Mouse (Mus musculus) C2C12 (cell line): ENCODE data around the gene Saysd1. TPM values are rescaled to one million over a fixed set of nuclear protein-coding genes. Genes with fewer than 3 reads are reported as not detected.

Experiments used
- H3K27me3 ChIP-seq: one replicate; pipeline ENCODE4 v1.6.1; 2011; ENCODE audit not compliant: control insufficient read depth, insufficient read depth, insufficient read length
- H3K36me3 ChIP-seq: one replicate; pipeline ENCODE4 v1.6.1; 2011; ENCODE audit not compliant: control insufficient read depth, insufficient read depth
- H3K4me3 ChIP-seq: one replicate; pipeline ENCODE4 v1.5.1; 2011; ENCODE audit warnings: mild to moderate bottlenecking, control low read depth; ENCODE audit not compliant: poor library complexity, insufficient read depth, severe bottlenecking
- H3K79me2 ChIP-seq: one replicate; pipeline ENCODE4 v1.6.1; 2011; ENCODE audit not compliant: control insufficient read depth, insufficient read depth
- H3K79me3 ChIP-seq: one replicate; pipeline ENCODE4 v1.6.1; 2011; ENCODE audit warnings: low read depth, control low read depth
- H3ac ChIP-seq: one replicate; pipeline ENCODE3; 2011; ENCODE audit warnings: low read depth; ENCODE audit not compliant: control insufficient read depth, insufficient read length
- CEBPB ChIP-seq: IDR thresholded peaks from one replicate; pipeline ENCODE4 v1.6.1; 2011; ENCODE audit warnings: low read depth, mild to moderate bottlenecking, control low read depth, moderate library complexity
- CTCF ChIP-seq: IDR thresholded peaks from one replicate; pipeline ENCODE4 v1.5.1; 2011; ENCODE audit not compliant: control insufficient read depth, insufficient read depth, insufficient read length
- FOSL1 ChIP-seq: IDR thresholded peaks from one replicate; pipeline ENCODE4 v1.8.0; 2011; ENCODE audit warnings: mild to moderate bottlenecking, low read length; ENCODE audit not compliant: poor library complexity, insufficient read depth, severe bottlenecking
- MAX ChIP-seq: IDR thresholded peaks from one replicate; pipeline ENCODE4 v1.6.1; 2011; ENCODE audit warnings: mild to moderate bottlenecking, control low read depth
- MYOD1 ChIP-seq: IDR thresholded peaks from one replicate; pipeline ENCODE4 v1.6.1; 2011; ENCODE audit warnings: low read depth; ENCODE audit not compliant: control insufficient read depth, insufficient read length
- MYOG ChIP-seq: IDR thresholded peaks from one replicate; pipeline ENCODE4 v1.6.1; 2011; ENCODE audit not compliant: control insufficient read depth, insufficient read length; ENCODE audit errors: extremely low read depth
- USF1 ChIP-seq: IDR thresholded peaks from one replicate; pipeline ENCODE4 v1.6.1; 2011; ENCODE audit warnings: low read depth, mild to moderate bottlenecking, control low read depth, moderate library complexity
- polyA plus RNA-seq: library from polyadenylated mRNA; unstranded; fragments of >200 nt; fragmentation: generic; extraction: Trizol; gene quantifications from one replicate; pipeline ENCODE4 v1.2.1, GENCODE M21; 2012; ENCODE audit warnings: missing spikeins

Gene Saysd1
- polyA plus RNA-seq, 1 experiment, result 8.0 TPM

DNA sequence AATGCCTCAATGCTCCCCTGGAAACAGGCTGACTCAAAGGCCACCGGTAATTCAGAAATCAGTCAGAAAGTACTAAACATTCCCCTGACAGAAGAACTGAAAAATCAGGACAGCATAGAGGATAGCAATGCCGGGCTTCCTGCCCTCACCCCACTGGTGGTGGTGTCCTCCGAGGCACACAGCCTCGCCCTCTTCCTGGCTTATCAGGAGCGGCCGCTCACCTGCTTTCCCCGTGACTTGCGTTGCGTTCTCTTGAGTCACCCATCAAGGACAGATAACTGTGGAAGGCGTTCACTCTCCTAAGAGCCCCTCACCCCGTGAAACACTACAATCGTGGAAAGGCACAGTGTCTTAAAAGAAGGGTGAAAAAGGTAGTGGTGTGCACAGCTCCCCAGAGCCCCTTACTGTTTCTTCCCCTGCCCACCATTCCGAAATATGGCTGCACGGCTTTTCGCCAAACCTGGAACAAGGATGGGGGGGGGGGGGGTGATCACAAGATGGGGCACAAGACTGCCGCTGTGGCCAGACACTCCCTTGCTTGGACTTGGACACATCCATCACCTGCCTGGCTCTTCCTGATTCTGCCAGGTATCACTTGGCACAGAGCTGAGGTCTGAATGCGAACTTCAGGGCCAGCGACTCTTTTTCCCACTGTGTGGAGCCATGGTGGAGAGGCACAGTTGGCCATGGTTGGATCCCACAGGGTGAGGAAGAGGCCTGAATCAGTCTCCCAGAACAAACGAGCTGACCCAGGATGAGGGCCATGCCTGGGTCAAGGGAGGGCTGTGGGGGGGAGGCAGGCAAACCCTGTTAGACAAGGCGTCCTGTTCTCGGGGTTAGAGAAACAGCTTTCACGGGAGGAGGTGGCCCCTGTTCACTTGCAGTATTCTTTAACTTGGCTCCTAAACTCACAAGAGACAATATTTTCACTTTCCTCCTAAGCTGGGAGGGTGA is 11.1 kb upstream of the Saysd1 start:
- Histone ChIP-seq H3ac (no peak overlapping the region), H3K79me3 (peaks cover 36% of the 10 kb centered on the region), H3K4me3 (no peak overlapping the region), H3K36me3 (peaks cover 13% of the 10 kb centered on the region), H3K27me3 (no peaks in the 10 kb centered on the region), H3K79me2 (peaks cover 75% of the 10 kb centered on the region)
- TF ChIP-seq MAX, result no peak
- no peak for TF ChIP-seq CTCF
- no peak for TF ChIP-seq FOSL1
- no peak for TF ChIP-seq CEBPB
- TF ChIP-seq MYOD1, result no peak
- no peak for TF ChIP-seq USF1

DNA sequence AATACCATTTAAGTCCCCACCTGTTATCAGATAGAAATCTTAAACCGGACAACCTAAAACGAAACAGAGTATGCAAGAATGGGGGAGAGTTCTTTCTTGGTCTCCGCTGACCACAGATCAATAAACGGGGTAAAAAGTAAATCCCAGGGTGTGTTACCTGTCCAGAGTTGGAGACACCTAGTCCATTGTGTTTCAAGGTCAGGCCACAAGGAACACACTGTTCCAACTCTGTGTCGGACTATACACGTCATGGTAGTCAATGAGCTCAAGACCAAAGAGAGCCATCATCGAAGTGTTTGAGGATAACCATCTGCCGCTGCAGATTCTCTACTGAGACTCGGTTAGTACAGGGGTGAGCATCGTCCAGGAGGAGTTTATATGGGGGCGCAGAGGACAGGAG is 10.2 kb upstream of the Saysd1 start:
- TF ChIP-seq MYOD1 (no peak), CTCF (no peak), MAX (no peak), CEBPB (no peak), FOSL1 (no peak), MYOG (no peak), USF1 (no peak)
- Histone ChIP-seq H3K36me3 (peaks cover 21% of the 10 kb centered on the region), H3K79me3 (peaks cover 27% of the 10 kb centered on the region), H3ac (no peak overlapping the region), H3K79me2 (peaks cover 66% of the 10 kb centered on the region), H3K27me3 (no peaks in the 10 kb centered on the region), H3K4me3 (no peak overlapping the region)

DNA sequence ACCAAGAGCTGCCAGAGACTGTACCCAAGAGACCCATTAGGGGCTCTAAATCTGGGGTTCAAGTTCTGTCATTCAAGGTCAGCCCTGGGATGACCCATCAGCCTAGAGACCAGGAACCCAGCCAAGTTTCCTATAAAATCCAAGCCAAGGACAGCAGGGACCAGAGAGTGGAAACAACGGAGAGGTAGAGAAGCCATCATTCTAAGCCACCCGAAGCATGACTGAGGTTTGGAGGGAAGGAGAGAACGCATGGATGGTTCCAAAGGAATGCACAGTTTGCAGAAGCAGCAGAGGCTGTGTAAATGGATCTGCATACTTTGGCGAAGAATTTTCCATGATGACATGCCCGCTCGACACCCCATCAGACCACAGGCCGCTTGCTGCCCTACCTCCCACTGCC is 9.5 kb upstream of the Saysd1 start:
- H3K79me2 ChIP-seq, result peaks cover 59% of the 10 kb centered on the region
- peaks cover 27% of the 10 kb centered on the region for H3K36me3 ChIP-seq
- no peaks in the 10 kb centered on the region for H3K27me3 ChIP-seq
- H3ac ChIP-seq, result no peak overlapping the region
- no peak overlapping the region for H3K4me3 ChIP-seq
- peaks cover 21% of the 10 kb centered on the region for H3K79me3 ChIP-seq
- TF ChIP-seq MAX (no peak), MYOG (no peak), CTCF (no peak), CEBPB (no peak), FOSL1 (no peak), MYOD1 (no peak), USF1 (no peak)

DNA sequence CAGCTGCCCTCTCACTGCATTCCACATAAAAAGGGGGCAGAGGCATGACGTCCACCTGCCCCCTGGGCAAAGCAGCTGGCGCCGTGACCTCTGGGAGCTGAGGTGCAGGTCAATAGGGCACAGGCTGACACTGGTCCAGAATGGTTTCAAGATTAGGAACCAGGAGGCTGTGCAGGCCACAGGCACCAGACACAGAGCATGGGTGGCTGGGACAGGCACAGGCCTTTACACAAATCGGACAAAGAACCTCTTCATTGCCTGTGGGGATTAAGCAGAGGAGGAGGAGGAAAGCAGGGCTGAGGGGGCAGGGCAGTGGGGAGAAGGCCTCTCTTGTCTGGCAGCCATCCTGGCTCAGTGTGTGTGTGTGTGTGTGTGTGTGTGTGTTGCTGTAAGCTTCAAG is 5.8 kb upstream of the Saysd1 start:
- peaks cover 6% of the 10 kb centered on the region for H3K79me3 ChIP-seq
- TF ChIP-seq CEBPB, result no peak
- no peak for TF ChIP-seq MYOG
- H3K4me3 ChIP-seq, result no peak overlapping the region
- no peaks in the 10 kb centered on the region for H3K27me3 ChIP-seq
- H3ac ChIP-seq, result no peak overlapping the region
- H3K36me3 ChIP-seq, result peaks cover 52% of the 10 kb centered on the region
- peaks cover 22% of the 10 kb centered on the region for H3K79me2 ChIP-seq

DNA sequence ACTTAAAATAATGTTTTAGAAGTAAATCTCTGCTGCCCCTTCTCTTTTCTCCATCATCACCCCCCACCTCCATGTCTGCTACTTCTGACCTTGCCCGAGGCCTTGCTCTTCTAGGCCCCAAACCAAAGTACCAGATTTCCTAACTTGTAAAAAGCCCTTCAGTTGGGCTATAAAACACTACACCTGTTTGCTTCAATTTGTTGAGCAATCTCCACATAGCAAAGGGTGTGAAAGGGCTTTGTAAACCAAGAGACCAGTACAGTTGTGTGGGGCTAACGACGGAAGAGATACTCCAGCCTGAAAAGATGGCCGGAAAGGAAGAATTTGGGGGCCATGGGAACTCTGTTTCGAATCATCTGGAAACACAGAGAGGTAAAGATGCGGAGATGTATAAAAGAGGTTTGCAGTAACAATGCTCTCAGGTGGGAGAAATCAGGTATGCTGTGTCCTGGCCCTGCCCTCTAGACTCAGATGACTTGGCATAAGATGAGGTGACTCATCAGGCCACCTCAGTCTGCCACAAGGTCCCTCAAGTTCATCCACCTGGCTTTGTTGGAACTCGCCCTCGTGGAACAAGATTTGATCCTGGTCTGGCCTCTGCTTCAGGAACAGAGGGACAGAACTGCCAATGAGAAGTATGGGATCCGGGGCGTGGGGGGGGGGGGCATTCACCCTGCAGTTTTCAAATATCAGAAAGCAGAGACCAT is 3.2 kb downstream of the Saysd1 start:
- no peak for TF ChIP-seq FOSL1
- no peak for TF ChIP-seq MAX
- no peak for TF ChIP-seq CEBPB
- TF ChIP-seq USF1, result no peak
- TF ChIP-seq MYOD1, result no peak
- no peak for TF ChIP-seq MYOG
- no peak for TF ChIP-seq CTCF
- H3K36me3 ChIP-seq, result peaks cover under 1% of the 10 kb centered on the region
- no peaks in the 10 kb centered on the region for H3K27me3 ChIP-seq
- H3ac ChIP-seq, result no peak overlapping the region
- H3K4me3 ChIP-seq, result no peak overlapping the region
- no peaks in the 10 kb centered on the region for H3K79me3 ChIP-seq
- no peaks in the 10 kb centered on the region for H3K79me2 ChIP-seq
